Mouse (Mus musculus): Measurements from ENCODE around the gene Gm5447. TPM values are rescaled to one million over a fixed set of nuclear protein-coding genes. Genes with fewer than 3 reads are reported as not detected.

The Gm5447 gene
- polyA plus RNA-seq (2015; fragmentation: Nextera tagmentation; extraction: Ambion mirVana): 0.17 TPM in 1 of 2 replicates, not detected in the other

GRCm38 (mm10) chr13:30973501-30974246, at the start of gene Gm5447, which contains the start of gene Exoc2:
Gene Gm5447, plus strand, starts transcription at chr13:30974204.
Gene Exoc2, minus strand, starts transcription at chr13:30974093.

DNA sequence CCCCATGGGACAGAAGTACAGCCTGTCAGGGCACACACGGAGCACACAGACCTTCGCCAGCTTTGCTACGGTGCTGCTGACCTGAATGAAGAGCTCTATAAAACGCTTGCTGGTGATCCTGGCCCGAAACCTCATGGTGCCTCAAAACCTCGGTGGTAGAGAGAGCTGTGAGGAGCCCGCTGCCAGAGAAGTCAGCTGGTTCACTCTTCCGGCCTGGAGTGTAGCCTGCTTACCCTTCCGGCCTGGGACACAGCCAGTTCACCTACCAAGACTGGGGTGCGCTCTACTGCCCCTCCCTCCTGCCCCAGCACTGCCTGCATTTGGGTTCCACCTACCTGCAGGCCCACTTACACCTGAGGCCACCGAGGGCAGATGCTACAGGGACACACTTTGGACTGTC, 26.5 kb upstream of the Gm5447 start, which contains the start of gene Hus1b:
TSS of gene Hus1b (minus strand) at position 220 of the 400 bp plus-strand sequence.

Other genes starting within 250 kb of the Gm5447 start
- 0.05 and 0.18 TPM in 2 replicates for gene Irf4, start 225.0 kb upstream of the Gm5447 start, polyA plus RNA-seq (2015; fragmentation: Nextera tagmentation; extraction: Ambion mirVana)
- gene Hus1b, start 26.4 kb upstream of the Gm5447 start, polyA plus RNA-seq (2015; fragmentation: Nextera tagmentation; extraction: Ambion mirVana): not detected in 2 replicates
- gene Exoc2, start 111 bp upstream of the Gm5447 start, polyA plus RNA-seq (2015; fragmentation: Nextera tagmentation; extraction: Ambion mirVana): 31.4 and 32.0 TPM in 2 replicates

All from neural tube, postnatal 0 days (tissue).